Mouse (Mus musculus) limb, embryonic 14.5 days (tissue): ENCODE measurements around the gene Ywhag. TPM values are rescaled to one million over a fixed set of nuclear protein-coding genes. Genes with fewer than 3 reads are reported as not detected.

ENCODE experiments used
- ATAC-seq: fragments of 200-750 bp; cut with Nextera tagmentation; 2 replicates; pipeline ENCODE4 v1.8.0; 2017; ENCODE audit warnings: low read depth, moderate number of reproducible peaks, moderate TSS enrichment; ENCODE audit not compliant: low FRiP score
- DNase-seq: peaks from one replicate; pipeline ENCODE4 v3.0.0-alpha.2; 2015; ENCODE audit warnings: low spot score
- H3K27ac ChIP-seq: fragments of 300-500 bp; sonication (generic); replicated peaks from 2 replicates; pipeline ENCODE4 v1.5.1; 2014; ENCODE audit warnings: low read depth, mild to moderate bottlenecking, low read length, moderate library complexity, mixed read lengths
- H3K27me3 ChIP-seq: fragments of 300-500 bp; sonication (generic); 2 replicates; pipeline ENCODE4 v1.6.1; 2014; ENCODE audit warnings: low read length, mixed read lengths; ENCODE audit not compliant: control insufficient read depth, insufficient read depth
- H3K36me3 ChIP-seq: fragments of 300-500 bp; sonication (generic); 2 replicates; pipeline ENCODE4 v1.6.1; 2014; ENCODE audit warnings: mild to moderate bottlenecking, low read length, moderate library complexity, mixed read lengths; ENCODE audit not compliant: control insufficient read depth, insufficient read depth
- H3K4me1 ChIP-seq: fragments of 300-500 bp; sonication (generic); 2 replicates; pipeline ENCODE4 v1.6.1; 2014; ENCODE audit warnings: antibody characterized with exemption, low read length, mixed read lengths; ENCODE audit not compliant: control insufficient read depth, insufficient read depth
- H3K4me2 ChIP-seq: fragments of 300-500 bp; sonication (generic); replicated peaks from 2 replicates; pipeline ENCODE4 v1.6.1; 2014; ENCODE audit warnings: low read depth, mild to moderate bottlenecking, low read length, moderate library complexity; ENCODE audit not compliant: severe bottlenecking
- H3K4me3 ChIP-seq: fragments of 300-500 bp; sonication (generic); replicated peaks from 2 replicates; pipeline ENCODE4 v1.5.1; 2014; ENCODE audit warnings: low read length
- H3K9ac ChIP-seq: fragments of 300-500 bp; sonication (generic); 2 replicates; pipeline ENCODE4 v1.6.1; 2014; ENCODE audit warnings: mild to moderate bottlenecking, low read depth, low read length, moderate library complexity; ENCODE audit not compliant: severe bottlenecking
- H3K9me3 ChIP-seq: fragments of 300-500 bp; sonication (generic); 2 replicates; pipeline ENCODE4 v1.6.1; 2016; ENCODE audit warnings: low read length; ENCODE audit not compliant: control insufficient read depth
- POLR2A ChIP-seq: fragments of 200-500 bp; IDR thresholded peaks from 2 replicates; pipeline ENCODE4 v1.8.0; 2012; ENCODE audit warnings: inconsistent platforms, mild to moderate bottlenecking, moderate library complexity, borderline replicate concordance; ENCODE audit not compliant: insufficient read depth, insufficient read length; ENCODE audit errors: extremely low read depth
- WGBS: fragments of 180-500 bp; shearing (Covaris S2); extraction: QIAGEN DNeasy Blood & Tissue Kit; methylation state at CpG from one replicate; pipeline ENCODE4 v1.1.7; 2014; 5-methylcytosine and 5-hydroxymethylcytosine counted together
- polyA plus RNA-seq, 2 experiments: library from polyadenylated mRNA; depleted of rRNA in 1 of 2; stranded (reverse) in 1 of 2; unstranded in 1 of 2; fragments of >200 nt; fragmentation: Nextera tagmentation in 1 of 2; extraction: Ambion mirVana in 1 of 2; gene quantifications; 2 replicates each; pipeline versions ENCODE4 v1.2.1 to v1.2.3; 2012 to 2014

The Ywhag gene
- polyA plus RNA-seq, 2 experiments = 72.9 to 83.6 TPM

GRCm38 (mm10) chr5:135935641-135936190 is 1.3 kb upstream of the Ywhag start:
- peaks cover 12% of the 10 kb centered on the region for H3K36me3 ChIP-seq
- no peaks in the 10 kb centered on the region for H3K27me3 ChIP-seq
- TF ChIP-seq POLR2A = no peak
- H3K4me3 ChIP-seq = no peak overlapping the region
- no peak overlapping the region for H3K9ac ChIP-seq
- 81% methylated on average over 6 of the region's 6 CpGs for WGBS
- no peaks in the 10 kb centered on the region for H3K9me3 ChIP-seq
- H3K4me2 ChIP-seq = 0 out of 2 replicates have a peak overlapping the region, but pooled peaks have one; percentile 42
- no peak for DNase-seq
- no peak for ATAC-seq
- no peak overlapping the region for H3K27ac ChIP-seq
- peaks cover 14% of the 10 kb centered on the region; the same call in 1 of the 2 replicates for H3K4me1 ChIP-seq

GRCm38 (mm10) chr5:135935176-135935523 is 734 bp upstream of the Ywhag start:
- Histone ChIP-seq H3K27me3 (no peaks in the 10 kb centered on the region), H3K27ac (peak overlapping the region; percentile 87), H3K4me2 (peak overlapping the region; percentile 42), H3K9ac (peak overlapping the region; percentile 72; the same call in 1 of the 2 replicates), H3K4me3 (peak overlapping the region; percentile 88), H3K4me1 (peaks cover 14% of the 10 kb centered on the region; the same call in 1 of the 2 replicates), H3K9me3 (no peaks in the 10 kb centered on the region), H3K36me3 (peaks cover 17% of the 10 kb centered on the region)
- 55% methylated on average over 7 of the region's 7 CpGs for WGBS
- DNase-seq (no peak), ATAC-seq (peak; percentile 0; the same call in 1 of the 2 replicates)
- no peak for TF ChIP-seq POLR2A

- H3K27me3 ChIP-seq = no peaks in the 10 kb centered on the region
- peak overlapping the region; percentile 62 for H3K4me2 ChIP-seq
- peaks cover 14% of the 10 kb centered on the region; the same call in 1 of the 2 replicates for H3K4me1 ChIP-seq
- peaks cover 29% of the 10 kb centered on the region for H3K36me3 ChIP-seq
- peak overlapping the region; percentile 87 for H3K27ac ChIP-seq
- DNase-seq (peak; percentile 56), ATAC-seq (peak; percentile 62)
- H3K4me3 ChIP-seq = peak overlapping the region; percentile 88
- peak overlapping the region; percentile 72 for H3K9ac ChIP-seq
- TF ChIP-seq POLR2A = no peak
- WGBS = 2% methylated on average over 33 of the region's 35 CpGs
- H3K9me3 ChIP-seq = no peaks in the 10 kb centered on the region
Observed at GRCm38 (mm10) chr5:135933900-135934441, 445 bp downstream of the Ywhag start.

- H3K4me3 ChIP-seq = peak overlapping the region; percentile 88
- peaks cover 14% of the 10 kb centered on the region; the same call in 1 of the 2 replicates for H3K4me1 ChIP-seq
- H3K36me3 ChIP-seq = peaks cover 34% of the 10 kb centered on the region
- no peak for ATAC-seq
- TF ChIP-seq POLR2A = no peak
- H3K9ac ChIP-seq = peak overlapping the region; percentile 72
- H3K27ac ChIP-seq = peak overlapping the region; percentile 87
- DNase-seq = no peak
- H3K27me3 ChIP-seq = no peaks in the 10 kb centered on the region
- H3K9me3 ChIP-seq = no peaks in the 10 kb centered on the region
- WGBS = 13% methylated on average over 12 of the region's 12 CpGs
- H3K4me2 ChIP-seq = peak overlapping the region; percentile 62
Observed at GRCm38 (mm10) chr5:135933222-135933899, 1.1 kb downstream of the Ywhag start.

GRCm38 (mm10) chr5:135932359-135932758 is 2.1 kb downstream of the Ywhag start:
- ATAC-seq (no peak), DNase-seq (no peak)
- H3K9me3 ChIP-seq = no peaks in the 10 kb centered on the region
- no peak overlapping the region for H3K9ac ChIP-seq
- no peak overlapping the region for H3K4me2 ChIP-seq
- peaks cover 44% of the 10 kb centered on the region for H3K36me3 ChIP-seq
- H3K4me3 ChIP-seq = no peak overlapping the region
- H3K27ac ChIP-seq = no peak overlapping the region
- H3K27me3 ChIP-seq = no peaks in the 10 kb centered on the region
- peaks cover 14% of the 10 kb centered on the region; the same call in 1 of the 2 replicates for H3K4me1 ChIP-seq
- no peak for TF ChIP-seq POLR2A
- whole genome bisulfite sequencing = 89% methylated on average over 2 of the region's 2 CpGs
